Mouse (Mus musculus) brain, embryonic 14.5 days (tissue): ENCODE results near the gene Unc5b. TPM values are rescaled to one million over a fixed set of nuclear protein-coding genes. Genes with fewer than 3 reads are reported as not detected.
"Not testable (repeated sequence)": the region's sequence is repeated elsewhere in the genome, so short reads cannot be mapped to it uniquely, and the experiment has no call there.

ENCODE experiments used
- DNase-seq: peaks from one replicate; pipeline ENCODE4 v3.0.0-alpha.2; 2011; ENCODE audit warnings: low read depth
- CTCF ChIP-seq: fragments of 200-500 bp; IDR thresholded peaks from 2 replicates; pipeline ENCODE4 v1.5.1; 2012; ENCODE audit warnings: inconsistent platforms, mild to moderate bottlenecking, moderate library complexity, borderline replicate concordance; ENCODE audit not compliant: insufficient read depth, insufficient read length; ENCODE audit errors: extremely low read depth
- POLR2A ChIP-seq: fragments of 200-500 bp; IDR thresholded peaks from 2 replicates; pipeline ENCODE4 v1.6.1; 2012; ENCODE audit warnings: mild to moderate bottlenecking, inconsistent platforms, borderline replicate concordance; ENCODE audit not compliant: poor library complexity, insufficient read depth, insufficient read length, severe bottlenecking; ENCODE audit errors: extremely low read depth
- polyA plus RNA-seq: library from polyadenylated mRNA; depleted of rRNA; stranded (reverse); fragments of >200 nt; gene quantifications from 2 replicates; pipeline ENCODE4 v1.2.3, GENCODE M21; 2012

Unc5b gene
- polyA plus RNA-seq, 1 experiment = 12.7 TPM

DNA sequence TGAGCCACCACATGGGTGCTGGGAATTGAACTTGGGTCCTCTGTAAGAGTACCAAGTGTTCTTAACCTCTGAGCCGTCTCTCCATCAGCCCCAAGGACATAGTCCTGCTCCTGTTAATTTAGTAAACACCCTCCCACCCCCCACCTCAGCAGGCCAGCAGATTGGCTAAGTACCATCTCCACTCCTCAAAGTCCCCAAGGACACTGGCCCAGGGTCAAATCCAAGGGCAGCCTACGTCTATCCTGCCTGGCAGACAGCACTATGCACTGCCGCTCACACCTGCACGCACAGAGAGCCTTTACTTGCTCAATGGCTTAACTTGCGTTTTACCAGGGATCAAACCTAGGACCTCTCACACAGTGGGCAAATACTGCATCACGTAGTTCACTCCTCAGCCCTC lies 88.4 kb downstream of the Unc5b start:
- TF ChIP-seq POLR2A (no peak), CTCF (no peak)
- no peak for DNase-seq

GRCm38 (mm10) chr10:60742296-60742695 lies 89.1 kb downstream of the Unc5b start:
- not testable (repeated sequence) for DNase-seq

GRCm38 (mm10) chr10:60741435-60741834 lies 89.9 kb downstream of the Unc5b start:
- no peak for TF ChIP-seq CTCF
- no peak for TF ChIP-seq POLR2A
- DNase-seq = no peak

- TF ChIP-seq POLR2A = no peak
- no peak for TF ChIP-seq CTCF
These were observed 91.6 kb downstream of the Unc5b start for GRCm38 (mm10) chr10:60739619-60740363.

GRCm38 (mm10) chr10:60737886-60738640 lies 93.3 kb downstream of the Unc5b start:
- DNase-seq = no peak
- no peak for TF ChIP-seq CTCF
- TF ChIP-seq POLR2A = no peak

More at GRCm38 (mm10) chr10:60739619-60740363, 91.6 kb downstream of the Unc5b start:
- DNase-seq = no peak

- no peak for TF ChIP-seq POLR2A
- no peak for TF ChIP-seq CTCF
- no peak for DNase-seq
These were observed 94.1 kb downstream of the Unc5b start for GRCm38 (mm10) chr10:60737169-60737728.

- no peak for DNase-seq
These were observed 95.6 kb downstream of the Unc5b start for GRCm38 (mm10) chr10:60735737-60736136.

DNA sequence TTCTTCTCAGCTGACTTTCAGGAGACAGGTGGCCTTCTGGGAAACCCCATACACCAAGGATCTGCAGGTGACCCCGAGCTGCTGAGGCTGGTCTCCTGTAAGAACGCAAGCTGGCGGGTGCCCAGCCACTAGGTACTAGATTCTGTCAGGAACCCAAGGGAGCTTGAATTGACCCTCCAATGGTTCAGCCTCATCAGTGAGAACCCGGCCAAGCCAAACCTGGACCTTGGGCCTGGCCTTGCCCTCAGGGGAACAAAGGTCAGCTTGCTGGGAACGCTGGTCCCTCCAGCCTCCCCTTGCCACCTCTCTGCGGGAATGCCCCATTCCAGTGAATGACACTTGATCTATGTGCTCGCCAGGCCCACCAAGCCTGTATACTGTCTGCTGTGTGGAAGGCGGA lies 97.9 kb downstream of the Unc5b start:
- TF ChIP-seq POLR2A = no peak
- no peak for TF ChIP-seq CTCF
- DNase-seq = no peak

More at GRCm38 (mm10) chr10:60735737-60736136, 95.6 kb downstream of the Unc5b start:
- TF ChIP-seq CTCF = no peak

DNA sequence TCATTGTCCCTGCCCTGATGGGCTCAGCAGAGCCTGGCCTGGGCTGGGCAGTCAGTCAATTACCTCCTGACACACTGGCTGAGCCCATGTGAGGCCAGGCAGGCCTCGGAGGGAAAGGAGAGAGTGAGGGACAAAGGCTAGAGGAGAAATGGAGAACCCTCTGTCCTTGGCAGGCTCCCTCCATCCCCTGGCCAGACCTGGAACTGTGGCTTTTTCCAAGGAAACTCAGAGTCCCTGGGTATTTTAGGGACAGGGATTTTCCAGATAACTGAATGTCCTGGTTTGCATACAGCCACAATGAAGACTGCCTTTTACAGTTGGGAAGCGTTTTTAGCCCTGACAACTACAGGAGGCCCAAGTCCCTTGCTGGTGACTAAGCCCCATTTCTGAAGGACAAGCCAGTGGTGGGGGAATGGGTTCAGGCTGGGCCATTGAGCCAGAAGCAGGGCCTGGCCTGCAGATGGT lies 99.0 kb downstream of the Unc5b start:
- DNase-seq = peak; percentile 28
- no peak for TF ChIP-seq CTCF
- no peak for TF ChIP-seq POLR2A

DNA sequence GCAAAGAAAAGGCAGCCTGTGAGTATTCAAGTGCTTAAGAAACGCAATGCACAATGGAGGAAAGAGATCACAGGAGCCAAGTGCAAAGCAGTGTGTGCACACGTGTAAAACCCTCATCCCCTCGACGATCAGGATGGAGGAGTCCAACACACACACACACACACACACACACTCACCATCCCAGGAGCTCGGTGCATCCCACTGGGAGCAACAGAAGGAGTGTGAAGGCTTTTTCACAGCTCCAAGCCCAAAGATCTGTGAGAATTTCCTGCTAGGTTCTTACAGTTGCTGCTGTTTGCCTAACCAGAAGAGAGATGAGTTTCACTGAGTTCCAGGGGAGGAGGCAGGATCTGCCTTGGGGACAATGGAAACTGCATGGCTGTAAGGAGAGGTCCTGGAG lies 99.6 kb downstream of the Unc5b start:
- peak; percentile 57 for DNase-seq

GRCm38 (mm10) chr10:60727301-60727700 lies 104.1 kb downstream of the Unc5b start:
- TF ChIP-seq POLR2A (no peak), CTCF (no peak)
- DNase-seq = no peak

More for the DNA sequence above, 99.6 kb downstream of the Unc5b start:
- no peak for TF ChIP-seq CTCF
- no peak for TF ChIP-seq POLR2A
